Mouse (Mus musculus) erythroblast, embryonic 14.5 days (primary cell): Measurements from ENCODE around the gene Cadm1.

Source experiments
- GATA1 ChIP-seq: IDR thresholded peaks from 2 replicates; pipeline ENCODE4 v1.6.1; 2012; ENCODE audit warnings: low read length, inconsistent platforms, mixed read lengths
- TAL1 ChIP-seq: IDR thresholded peaks from 3 replicates; pipeline ENCODE4 v1.6.1; 2012; ENCODE audit warnings: low read length, inconsistent platforms, mixed read lengths

- TF ChIP-seq TAL1 (no peak), GATA1 (no peak)
Measured at GRCm38 (mm10) chr9:47571461-47571860, 41.5 kb downstream of the Cadm1 start.
